Mouse (Mus musculus): ENCODE measurements around the gene Mettl21c.
A peak's percentile ranks its signal among the peaks of the same experiment; 100 is the strongest.
"Not testable (repeated sequence)": the region's sequence is repeated elsewhere in the genome, so short reads cannot be mapped to it uniquely, and the experiment has no call there.

Mettl21c gene

DNA sequence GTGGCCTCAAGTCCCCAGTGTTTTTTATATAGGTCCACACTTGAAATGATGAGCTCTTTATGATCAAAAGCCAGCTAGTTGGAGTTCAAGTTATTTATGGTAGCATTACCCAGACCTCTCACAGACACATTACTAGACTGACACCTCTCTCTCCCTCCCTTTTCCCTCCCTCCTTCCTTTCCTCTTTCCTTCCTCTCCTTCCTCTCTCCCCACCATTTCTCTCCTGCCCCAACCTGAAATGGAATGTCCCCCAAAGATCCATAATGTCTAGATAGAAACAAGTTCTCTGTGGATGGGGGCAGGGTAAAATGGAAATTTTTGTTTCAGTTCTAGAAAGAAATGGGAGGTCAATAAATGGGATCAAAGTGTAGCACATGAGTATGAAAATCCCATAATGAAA lies at the start of gene Mettl21c:
TSS of gene Mettl21c (minus strand) at position 101 of the 400 bp plus-strand sequence.
- DNase-seq: no peak

DNA sequence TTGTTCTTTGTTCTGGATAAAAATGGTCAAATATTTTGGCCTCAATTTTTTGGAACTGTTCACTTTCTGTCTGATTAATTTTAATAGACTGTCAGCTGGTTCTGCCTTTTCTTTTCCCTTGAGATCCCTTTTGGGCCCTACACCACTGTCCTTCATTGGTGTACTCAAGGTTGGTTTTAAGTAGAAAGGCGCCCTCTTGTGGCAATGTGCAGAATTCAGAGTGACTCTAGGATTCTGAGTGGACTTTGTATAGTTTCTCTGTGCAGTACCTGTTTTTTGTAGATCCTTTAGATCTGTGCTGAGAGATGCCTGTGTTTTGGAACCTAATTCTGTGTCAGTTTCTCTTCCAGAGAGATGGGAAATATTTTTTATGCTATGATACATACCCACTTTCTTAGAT lies 44.8 kb upstream of the Mettl21c start:
- peak; percentile 83 for DNase-seq

DNA sequence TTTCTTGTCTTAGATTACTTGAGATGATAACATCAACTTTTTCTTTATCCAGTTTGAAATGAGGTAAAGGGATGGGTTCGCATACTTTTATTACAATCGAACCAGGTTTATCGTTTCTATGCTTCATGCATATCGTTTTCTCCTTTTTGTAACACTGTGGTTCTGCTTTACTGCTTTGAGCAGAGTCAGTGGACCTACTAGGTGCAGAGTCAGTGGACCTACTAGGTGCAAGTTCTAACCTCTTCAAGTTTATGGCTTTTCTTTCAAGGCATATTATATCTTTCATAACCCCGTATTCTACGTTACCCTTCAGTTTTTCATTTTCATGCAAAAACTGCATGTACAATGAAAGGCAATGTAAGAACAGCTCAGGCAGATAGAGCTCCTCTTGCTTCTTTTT lies 43.6 kb upstream of the Mettl21c start:
- DNase-seq: no peak

DNA sequence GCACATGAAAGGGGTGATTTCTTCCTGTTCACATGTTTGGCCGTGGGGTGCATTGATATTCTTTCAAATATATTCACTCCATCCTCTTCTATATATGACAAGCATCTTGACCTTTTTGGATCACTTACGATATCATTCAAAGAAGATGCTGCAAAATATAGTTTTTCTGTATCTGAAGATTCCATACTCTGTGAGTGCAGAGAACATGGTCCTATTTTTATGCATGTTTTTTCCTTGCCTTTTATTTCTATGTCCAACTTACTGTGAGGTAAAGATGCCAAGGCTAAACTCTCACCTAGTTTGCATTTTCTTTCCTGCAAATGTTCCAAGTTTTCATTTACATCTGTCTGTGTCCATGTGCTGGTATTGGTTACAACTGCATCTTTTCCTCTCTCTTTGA lies 42.0 kb upstream of the Mettl21c start, which contains the start of gene Gm8251:
TSS of gene Gm8251 (minus strand) at position 101 of the 400 bp plus-strand sequence.
- no peak for DNase-seq

DNA sequence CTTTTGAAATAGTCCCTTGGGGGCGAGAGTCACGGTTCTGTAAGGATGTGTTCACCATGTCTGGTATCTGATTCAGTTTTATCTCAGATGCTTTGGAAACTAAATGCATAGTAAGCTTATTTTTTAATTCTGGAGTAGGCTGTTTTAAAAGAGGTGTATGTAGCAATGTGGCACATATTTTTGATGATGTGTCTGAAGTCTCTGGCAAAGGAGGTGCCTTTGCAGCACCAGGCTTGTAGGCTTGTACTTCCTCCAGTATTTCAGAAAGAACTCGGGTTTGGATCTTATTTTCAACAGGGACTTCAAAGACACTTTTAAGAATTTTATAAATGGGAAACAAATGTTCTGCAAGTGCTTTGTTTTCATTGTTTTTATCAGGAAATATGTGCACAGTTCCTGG lies 38.0 kb upstream of the Mettl21c start:
- DNase-seq: no peak

DNA sequence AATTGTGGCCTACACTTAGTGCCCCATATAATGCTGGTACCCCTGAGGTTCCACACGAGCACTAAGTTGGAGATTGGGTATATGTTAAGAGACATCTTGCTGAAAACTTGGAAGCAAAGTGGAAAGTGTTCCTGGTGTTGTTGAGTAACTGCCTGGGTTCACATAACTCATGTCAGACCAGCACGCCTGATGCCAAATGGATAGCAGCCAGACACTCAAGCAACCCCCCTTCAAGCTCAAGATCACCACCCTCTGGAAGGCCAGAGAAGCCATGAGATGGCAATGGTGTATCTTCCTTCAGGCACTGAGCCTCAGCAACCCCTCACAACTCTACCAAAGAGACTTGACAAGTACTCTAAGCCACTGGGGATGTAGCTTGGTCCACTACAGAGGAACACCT lies 26.7 kb upstream of the Mettl21c start:
- DNase-seq: peak; percentile 3

DNA sequence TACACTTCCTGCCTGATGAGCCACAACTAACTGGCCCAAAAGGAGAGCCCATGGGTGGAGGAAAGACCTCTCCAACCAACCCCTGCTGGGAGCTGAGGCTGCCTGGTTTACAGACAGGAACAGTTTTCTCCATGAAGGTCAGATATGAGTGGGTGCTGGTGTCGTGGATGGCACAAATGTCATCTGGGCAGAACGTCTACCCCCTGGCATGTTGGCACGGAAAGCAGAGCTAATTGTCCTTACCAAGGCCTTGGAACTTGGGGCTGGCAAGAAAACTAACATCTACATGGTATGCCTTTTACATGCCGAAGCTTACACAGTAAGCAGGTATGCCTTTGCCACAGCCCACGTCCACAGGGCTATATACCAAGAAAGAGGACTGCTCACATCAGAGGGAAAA lies 25.9 kb upstream of the Mettl21c start:
- DNase-seq: not testable (repeated sequence)

DNA sequence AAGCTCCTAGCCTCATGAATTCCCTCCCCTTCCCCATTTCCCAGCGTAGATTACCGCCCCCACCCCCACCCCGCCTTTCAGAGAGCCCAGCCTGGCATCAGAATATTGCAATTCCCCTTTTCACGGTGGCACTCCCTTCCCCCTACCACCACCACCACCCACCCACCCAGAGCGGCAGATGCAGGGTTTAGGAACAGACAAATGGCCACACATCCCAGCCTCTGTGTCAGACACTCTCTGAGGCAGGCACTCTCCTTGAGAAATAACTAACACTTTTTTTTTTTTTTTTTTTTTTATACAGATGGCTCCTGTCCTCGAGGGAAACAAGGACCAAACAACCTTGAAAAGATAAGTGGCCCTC lies 22.7 kb upstream of the Mettl21c start:
- no peak for DNase-seq

DNA sequence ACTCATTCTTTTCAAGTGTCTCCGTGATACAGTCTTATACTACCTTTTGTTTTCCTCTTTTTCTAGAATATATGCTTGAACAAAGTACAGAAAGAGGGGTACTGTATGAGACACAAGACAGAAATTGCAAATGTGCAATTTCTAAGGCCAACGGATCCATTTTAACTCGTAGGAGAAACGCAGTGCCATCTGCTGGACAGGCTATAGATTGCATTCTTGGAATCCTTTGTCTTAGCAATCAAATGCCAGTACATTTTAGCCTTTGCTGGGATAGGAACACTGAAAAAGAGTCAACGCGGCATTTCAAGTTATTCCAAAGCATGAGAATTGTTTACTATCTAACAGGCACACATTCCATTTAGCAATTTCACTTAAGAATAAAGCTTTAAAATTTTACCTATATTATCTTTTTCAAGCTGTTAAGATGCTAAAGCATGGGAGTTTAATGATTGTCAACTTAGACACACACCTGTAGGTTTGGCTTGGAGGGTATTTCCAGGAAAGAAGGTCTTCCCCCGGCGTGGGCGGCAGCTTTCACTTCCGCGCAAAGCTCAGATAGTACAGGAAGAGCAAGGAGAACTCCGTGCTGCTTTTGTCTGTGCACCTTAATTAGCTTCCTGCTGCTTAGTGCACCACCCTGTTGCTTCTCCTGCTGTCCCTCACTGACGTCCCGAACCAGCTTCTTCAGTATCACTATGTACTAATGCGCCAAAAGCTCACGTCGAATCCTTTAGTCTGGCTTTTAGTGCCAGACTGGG lies 22.1 kb upstream of the Mettl21c start:
- DNase-seq: peak; percentile 75

DNA sequence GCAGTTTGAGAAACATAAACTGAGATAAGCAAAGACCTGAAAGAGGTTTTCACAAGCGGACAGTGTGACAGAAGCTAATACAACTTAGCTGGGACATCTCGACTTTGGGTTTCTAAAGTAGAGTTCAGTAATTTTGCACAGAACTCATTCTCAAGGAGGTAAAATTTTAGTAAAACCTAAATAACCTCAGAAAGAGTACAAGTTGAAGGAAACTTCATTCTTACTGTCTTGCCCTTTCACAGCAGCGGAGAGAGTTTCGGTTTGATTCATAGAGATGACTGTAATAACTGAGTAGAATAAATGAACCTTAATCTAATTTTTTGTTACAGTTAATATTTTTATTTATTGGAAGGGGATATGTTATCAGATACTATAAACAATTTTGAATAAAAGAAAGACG lies 13.1 kb upstream of the Mettl21c start:
- no peak for DNase-seq

DNA sequence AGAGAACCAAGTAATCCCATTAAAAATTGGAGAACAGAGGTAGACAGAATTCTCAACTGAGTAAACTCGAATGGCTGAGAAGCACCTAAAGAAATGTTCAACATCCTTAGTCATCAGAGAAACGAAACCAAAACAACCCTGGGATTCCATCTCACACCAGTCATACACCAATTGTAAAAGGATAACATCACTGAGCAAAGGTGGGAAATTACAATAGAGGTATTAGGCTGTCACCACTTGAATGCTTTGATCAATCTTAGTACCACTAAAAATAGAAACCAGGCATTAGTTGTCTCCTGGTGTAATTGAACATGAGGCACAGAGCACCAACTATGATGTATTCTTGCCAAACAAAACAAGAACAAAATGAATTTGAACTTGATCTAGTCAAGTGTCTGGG lies 12.4 kb upstream of the Mettl21c start:
- no peak for DNase-seq

DNA sequence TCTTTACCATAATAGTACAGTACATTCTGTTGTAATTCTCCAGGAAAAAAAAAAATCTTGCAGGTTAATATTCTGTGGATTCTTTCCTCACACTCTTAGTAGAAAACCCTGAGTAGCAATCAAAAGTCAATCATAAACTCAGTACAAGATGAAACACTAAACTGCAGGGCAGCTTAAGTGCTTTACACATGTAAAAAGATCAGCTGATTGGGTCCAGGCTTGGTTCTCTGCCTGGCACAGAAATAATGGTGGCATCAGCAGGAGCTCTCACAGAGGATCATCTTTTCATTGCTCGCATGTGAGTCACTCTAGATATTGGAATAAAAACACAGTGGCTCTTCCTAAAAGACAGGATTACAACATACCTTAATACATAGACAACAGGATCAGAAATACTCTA lies 7.8 kb upstream of the Mettl21c start:
- DNase-seq: no peak

DNA sequence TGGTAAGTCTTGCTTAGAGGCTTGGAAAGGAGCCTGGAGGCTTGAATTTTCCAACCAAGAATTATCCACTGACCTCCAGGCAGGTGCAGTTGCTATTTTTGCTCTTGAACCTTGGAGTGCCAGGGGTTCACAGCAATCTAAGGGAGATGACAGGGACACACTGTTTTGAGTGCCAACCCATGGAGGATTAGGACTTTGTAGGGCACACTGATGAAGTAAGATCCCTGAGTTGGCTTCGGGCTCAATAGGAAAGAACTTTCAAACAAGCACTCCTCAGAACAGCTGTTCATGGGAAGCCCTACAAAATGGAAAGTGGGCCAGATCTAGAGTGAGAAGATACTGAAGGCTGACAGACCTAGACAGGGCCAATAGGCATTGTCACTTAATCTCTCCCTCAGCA lies 2.8 kb upstream of the Mettl21c start:
- no peak for DNase-seq

DNA sequence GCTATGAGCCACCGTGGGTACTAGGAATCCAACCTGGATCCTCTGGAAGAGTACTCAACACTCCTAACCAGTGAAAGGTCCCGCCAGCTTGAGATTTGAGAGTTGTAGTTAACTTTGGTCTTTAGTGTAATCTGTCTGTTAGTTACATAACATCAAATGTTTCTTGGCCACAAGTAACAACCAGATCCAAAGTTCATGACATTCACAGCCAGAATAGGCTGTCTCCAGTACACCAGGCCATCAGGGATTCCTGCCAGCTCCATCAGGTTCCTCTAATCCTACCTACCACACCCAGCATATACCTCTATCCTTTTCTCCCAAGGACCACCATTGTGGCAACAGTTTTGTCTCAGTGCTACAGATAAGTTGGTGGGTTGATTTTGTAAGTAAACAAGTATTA lies 4.3 kb downstream of the Mettl21c start:
- DNase-seq: no peak

DNA sequence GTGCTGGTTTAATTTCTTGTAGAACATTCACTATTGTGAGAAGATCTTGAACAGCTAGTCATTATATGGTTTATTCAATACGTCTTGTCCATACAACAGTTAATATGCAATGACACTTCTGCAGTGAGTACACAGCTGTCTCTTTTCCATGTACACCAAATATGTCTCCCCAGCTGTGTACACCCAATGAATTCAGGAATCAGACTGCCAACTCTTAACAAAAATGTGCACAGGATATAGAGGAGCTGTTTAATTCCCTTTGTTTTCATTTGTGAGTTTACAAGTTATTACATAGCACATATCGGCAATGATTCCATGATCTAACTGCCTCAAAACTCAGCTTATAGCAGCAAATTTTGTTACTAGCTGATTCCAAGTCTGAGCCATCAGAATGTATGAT lies 15.3 kb downstream of the Mettl21c start:
- DNase-seq: no peak

DNA sequence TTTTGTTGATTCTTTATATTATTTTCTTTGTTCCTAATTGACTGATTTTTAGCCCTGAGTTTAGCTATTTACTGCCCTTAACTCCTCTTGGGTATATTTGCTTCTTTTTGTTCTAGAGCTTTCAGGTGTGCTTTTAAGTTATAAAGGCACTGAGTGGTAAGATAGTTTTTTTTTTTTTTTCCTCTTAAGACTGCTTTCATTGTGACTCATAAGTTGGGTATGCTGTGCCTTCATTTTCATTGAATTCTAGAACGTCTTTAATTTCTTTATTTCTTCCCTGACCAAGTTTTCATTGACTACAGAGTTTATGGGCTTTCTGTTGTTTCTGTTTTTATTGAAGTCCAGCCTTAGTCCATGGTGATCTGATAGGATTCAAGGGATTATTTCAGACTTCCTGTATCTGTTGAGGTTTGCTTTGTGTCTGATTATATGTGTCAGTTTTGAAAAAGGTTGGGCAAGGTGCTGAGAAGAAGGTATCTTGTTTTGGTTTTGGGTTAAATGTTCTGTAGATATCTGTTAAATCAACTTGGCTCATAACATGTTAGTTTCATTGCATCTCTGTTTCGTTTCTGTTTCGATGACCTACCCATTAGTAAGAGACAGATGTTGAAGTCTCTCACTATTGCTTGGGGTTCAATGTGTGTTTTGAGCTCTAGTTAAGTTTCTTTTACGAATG lies 22.8 kb downstream of the Mettl21c start:
- DNase-seq: no peak

DNA sequence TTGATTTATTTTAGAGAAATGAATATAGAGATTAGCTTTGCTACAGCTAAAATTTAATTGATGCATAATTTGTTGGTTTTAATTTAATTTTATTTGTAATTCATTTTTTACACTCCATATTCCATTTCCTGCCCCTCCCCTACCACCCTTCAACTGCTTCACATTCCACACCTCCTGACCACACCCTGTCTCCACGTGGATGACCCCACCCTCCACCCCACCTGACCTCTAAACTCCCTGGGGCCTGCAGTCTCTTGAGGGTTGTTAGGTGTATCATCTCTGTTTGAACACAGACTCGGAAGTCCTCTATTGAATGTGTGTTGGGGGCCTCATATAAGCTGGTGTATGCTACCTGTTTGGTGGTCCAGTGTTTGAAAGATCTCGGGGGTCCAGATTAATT lies 48.7 kb downstream of the Mettl21c start:
- DNase-seq: no peak

DNA sequence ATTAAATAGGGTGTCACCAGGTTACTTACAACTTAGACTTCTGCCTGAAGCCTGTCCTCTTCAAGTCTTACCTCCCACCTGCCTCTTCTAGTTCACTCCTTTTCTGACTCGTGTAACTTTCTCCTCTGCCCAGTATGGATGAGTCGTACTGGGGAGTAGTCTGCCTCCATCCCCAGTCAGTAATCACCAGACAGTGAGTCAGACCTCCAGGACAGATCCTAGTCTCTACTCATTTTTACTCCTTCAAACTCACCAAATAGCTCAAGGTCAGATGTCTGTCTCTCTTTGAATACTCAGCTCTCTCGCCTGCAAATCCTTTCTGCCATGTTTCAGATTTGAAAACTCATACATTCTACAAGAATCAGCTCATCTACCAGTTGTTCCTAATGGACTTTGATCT lies 50.5 kb downstream of the Mettl21c start:
- no peak for DNase-seq

DNA sequence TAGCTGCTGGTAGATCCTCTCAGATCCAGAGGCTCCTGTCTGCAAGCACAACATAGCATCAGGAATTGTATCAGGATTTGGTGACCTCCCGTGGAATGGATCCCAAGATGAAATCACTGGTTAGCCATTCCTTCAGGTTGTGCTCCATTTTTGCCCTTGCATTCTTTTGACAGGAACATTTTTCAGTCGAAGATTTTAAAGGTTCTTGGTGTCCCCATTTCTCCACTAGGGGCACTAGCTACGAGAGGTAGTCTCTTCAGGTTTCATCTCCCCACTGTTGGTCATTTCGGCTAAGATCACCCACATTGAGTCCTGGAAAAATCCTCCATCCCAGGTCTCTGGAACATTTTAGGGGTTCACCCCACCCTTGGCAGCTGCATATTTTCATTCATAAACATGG lies 53.1 kb downstream of the Mettl21c start:
- no peak for DNase-seq

DNA sequence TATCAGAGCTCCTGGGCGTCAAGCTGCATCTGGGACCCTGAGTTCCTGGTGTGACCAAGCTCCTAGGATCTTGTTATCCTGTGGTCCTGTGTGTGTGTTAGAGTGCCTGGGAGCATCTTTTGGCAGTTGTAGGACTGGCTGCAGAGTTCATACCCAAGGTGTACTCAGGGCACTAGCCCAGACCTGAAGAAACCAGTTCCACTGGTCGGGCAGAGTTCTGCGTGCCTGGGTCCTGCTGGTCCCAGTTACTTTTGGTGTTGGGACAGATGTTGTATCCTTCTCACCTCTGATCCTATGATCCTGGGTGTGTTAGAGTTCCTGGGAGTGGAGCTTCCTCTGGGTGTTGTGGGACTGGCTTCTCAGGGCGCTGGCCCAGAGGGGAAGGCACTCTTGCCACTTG lies 55.5 kb downstream of the Mettl21c start:
- no peak for DNase-seq

Measured in lung, postnatal 36 days (tissue).